Mouse (Mus musculus) retina, embryonic 14.5 days (tissue): Measurements from ENCODE around the gene Eif4a1.

Experiments
- DNase-seq: peaks from one replicate; pipeline ENCODE4 v3.0.0-alpha.2; 2015; ENCODE audit warnings: low spot score

Eif4a1 gene

GRCm38 (mm10) chr11:69679144-69679543, 6.9 kb upstream of the Eif4a1 start:
- DNase-seq, result no peak

DNA sequence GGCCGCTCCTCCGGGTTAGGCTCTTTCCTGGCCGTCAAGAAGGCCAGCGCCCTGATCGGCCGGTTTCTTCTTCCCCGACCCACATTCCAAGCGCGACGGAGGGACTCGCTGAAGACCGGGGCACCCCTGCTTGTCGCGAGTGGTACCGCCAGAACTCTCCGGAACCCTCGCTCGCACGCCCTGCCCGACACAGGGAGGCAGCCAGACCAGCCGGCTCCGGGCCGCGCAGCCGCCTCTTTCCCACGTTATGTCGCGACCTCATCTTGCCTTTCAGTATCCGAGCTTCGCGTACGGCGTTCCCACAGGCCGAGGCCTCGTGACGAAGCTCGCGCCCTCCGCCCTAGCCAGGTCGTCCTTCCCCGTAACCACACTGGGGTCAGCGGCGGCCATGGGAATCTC, 498 bp downstream of the Eif4a1 start:
- no peak for DNase-seq

DNA sequence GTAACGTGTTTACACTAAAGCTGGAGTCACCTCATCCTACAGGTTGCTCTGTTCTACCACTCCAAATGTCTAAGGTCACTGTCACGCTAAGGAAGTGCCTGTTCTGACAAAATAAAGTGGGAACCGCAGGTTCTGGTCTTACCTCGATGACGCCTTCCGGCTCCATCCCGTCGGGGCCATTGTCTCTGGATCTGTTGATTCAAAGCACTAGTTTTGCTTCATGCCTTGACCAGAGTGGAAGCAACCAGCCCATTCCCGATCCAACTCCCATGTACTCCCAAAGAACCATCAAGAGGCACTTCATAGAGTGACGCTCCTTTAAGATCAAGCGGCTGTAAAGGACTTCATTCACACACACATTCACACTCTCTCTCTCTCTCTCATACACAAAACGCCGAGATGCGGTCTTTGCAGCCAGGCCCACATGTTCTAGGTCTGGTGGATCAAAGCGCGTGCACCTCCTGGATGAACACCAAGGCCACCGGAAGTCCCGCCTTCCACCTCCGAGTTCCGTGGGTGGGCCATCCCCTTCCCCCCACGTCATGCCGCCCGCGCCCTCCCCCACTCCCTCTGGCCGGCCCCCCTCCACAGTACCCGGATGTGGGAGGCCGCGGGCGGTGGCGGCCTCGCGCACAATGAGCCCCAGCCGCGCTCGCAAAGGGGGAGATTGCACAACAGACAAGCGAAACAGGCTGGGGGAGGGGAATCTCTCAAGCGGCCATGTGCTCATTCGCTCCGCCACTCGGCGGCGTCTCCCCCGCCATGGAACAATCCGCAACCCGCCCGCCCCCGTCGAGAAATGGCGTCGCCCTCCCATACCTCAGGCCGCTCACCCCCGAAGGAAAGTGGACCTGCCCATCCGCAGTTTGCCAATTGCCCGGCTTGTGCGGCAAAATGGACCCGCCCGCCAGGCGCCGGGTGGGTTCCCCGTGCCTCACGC, 1.2 kb downstream of the Eif4a1 start:
- DNase-seq, result peak; percentile 95

GRCm38 (mm10) chr11:69666665-69667005, 5.6 kb downstream of the Eif4a1 start:
- no peak for DNase-seq

DNA sequence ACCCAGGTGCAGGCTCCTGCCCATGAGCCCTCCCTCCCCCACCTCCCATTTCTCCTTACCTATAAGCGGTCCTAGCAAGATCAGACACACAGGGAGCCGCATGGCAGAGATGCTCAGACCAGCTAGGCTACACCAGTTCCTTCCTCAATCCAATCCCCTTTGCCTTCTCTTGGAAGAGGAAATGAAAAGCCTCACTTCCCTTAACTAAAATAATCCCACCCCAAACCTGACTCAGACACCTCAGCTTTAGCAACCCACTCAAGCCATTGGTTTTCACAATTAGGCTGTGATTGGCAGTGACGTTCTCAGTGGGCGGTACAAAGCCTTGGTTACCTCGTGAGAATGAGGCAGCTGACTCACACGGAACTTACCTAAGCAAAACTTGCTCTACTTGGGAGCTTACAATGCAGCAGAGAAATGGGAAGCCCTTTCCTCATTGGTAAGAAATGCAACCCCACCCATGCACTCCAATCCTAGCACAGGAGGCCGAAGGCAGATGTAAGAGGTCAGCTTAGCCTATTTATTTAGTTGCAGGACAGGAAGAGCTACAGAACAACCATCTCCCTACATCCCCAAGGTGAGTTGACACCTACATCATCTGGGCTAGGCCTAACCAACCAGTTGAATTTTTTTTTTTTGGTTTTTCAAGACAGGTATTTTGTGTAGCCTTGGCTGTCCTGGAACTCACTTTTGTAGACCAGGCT, 6.1 kb downstream of the Eif4a1 start, which contains the start of gene Cd68:
Gene Cd68 (minus strand): TSS at position 193 of the 704 bp plus-strand sequence.
- no peak for DNase-seq

DNA sequence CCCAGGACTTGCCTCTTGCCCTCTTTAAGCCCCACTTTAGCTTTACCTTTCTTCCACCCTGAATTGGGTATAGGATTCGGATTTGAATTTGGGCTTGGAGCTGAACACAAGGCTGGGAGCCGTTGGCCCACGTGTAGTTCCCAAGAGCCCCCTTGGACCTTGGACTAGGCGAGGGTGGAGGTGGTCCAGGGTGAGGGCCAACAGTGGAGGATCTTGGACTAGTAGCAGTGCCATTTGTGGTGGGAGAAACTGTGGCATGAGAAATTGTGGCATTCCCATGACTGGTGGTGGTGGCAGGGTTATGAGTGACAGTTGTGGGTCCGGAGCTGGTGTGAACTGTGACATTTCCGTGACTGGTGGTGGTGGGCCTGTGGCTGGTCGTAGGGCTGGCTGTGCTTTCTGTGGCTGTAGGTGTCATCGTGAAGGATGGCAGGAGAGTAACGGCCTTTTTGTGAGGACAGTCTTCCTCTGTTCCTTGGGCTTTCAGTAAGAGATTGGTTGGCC, 6.7 kb downstream of the Eif4a1 start:
- DNase-seq, result no peak

DNA sequence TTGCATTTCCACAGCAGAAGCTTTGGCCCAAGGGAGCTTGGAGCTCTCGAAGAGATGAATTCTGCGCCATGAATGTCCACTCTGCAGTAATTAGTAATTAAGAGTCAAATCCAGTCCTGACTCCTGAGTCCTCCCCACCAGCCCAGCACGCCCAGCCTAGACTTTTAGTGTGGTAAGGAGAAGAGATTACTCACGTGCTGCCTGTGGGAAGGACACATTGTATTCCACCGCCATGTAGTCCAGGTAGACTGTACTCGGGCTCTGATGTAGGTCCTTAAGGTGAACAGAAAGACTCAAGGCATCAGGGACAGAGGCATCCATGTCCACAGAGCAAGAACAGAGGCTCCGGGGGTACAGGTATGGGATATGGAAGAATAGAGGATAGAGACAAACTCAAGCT, 7.4 kb downstream of the Eif4a1 start:
- DNase-seq, result no peak

DNA sequence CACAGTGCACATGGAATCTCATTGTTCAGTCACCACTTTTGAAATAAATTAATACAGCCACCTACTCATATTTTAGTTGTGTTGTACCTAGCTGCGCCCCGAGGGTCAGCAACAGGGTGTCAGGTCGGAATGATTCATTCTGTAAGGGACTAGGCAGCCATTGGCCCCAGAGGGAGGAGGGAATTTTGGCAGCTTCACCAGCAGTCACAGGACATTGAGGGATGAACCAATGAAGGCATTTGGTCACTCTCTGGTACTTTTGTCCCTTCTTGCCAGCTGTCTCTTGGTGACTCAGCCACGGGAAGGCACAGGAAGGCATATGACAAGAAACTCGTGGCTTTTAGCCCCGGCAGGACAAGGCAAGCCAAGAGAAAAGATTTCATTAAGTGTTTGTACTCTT, 8.4 kb downstream of the Eif4a1 start:
- no peak for DNase-seq

- DNase-seq, result no peak
Observed at GRCm38 (mm10) chr11:69662967-69663671, 9.1 kb downstream of the Eif4a1 start.

DNA sequence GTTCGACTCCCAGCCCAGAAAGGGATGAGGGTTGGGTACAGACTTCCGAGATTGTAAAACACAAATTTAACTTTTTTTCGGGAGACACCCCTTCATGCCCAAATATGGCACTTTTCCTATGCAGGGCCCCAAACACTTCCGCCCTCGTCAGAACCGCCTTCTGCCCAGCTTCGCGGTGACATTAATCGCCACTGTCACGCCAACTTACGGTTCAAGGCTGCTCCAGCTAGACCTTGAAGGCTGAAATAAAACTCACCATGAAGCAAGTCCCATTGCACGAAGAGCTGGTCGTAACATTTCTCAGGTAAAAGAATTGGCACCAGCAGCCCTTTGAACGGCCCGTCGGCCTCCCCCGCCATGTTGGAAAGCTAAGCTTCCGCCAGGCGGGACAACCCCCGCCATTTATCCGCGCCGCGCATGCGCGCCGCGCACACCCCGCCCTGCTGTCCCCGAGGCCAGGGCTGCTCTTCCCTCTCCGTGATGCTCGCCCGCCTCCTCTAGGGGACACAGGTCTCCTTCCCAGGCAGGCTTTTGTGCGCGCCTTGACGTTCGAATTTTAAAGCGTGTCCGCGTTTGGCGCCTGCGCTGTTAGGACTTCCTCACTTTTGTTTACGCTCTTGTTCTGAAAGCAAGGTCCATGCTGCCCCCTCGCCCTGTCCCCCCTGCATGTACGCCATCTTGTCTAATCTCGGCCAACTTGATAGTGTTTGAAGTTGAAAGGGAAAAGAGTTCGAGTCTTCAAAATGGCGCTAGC, 9.8 kb downstream of the Eif4a1 start, which contains the start of gene Mpdu1:
Gene Mpdu1 (minus strand): TSS at position 430 of the 754 bp plus-strand sequence.
- DNase-seq, result peak; percentile 95

- DNase-seq, result no peak
Observed at GRCm38 (mm10) chr11:69661221-69661881, 10.9 kb downstream of the Eif4a1 start.

GRCm38 (mm10) chr11:69657462-69657881, 14.8 kb downstream of the Eif4a1 start:
- no peak for DNase-seq

DNA sequence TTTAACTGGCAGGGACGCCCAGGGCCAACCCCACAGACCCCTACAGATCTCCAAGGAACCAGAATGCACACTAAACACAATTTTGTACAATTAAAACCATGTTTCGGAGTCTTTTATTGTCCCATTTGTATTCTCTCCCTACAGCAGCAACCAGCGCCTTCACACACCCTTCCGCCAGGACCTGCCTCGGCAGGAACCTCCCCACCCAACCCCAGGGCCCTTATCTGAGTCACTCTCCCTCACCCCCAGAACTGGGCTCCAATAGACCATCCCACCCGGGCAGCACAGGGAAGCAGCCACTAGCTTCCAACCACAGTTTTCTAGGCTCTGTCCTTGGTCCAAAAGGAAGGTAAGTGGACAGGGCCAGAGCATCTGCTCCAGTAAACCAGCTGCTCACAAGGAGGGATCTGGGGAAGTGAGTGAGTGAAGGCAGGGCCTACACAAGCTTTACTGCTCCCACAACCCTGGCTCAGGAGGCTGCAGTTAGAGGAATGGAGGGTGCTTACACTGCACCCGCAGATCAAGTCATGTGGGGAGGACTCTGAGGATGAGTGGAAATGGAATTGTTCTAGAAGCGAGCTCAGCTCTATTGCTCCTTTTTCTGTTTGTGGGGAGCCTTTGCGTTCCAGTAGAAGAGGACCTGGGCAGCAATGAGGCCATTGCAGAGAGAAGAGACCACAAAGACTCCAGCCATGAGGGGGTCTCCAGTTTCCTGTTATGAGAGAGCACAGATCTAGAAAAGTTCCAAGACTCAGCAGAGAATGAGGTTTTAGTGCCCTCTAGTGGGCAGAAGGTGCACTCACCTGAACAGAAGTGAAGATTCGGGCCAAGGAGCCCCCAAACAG, 15.4 kb downstream of the Eif4a1 start:
- DNase-seq, result peak; percentile 89

DNA sequence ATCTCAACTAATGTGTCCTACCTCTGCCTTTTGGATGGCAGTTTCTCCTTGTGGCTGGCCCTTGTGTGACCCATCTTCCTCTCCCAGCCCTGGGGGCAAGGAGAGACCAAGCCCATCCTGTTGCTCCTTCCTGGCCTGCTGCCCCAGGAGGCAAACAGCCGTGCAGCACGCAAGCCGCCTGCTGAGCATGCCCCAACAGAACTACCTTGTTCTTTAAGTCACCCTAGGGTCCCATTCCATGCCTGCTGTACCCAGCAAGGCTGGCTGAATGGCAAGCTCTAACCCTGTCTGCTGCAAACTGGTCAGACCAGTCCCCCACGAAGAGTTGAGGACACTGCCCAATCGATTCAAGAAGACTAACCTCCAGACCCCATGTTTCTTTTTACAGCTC, 16.2 kb downstream of the Eif4a1 start:
- DNase-seq, result no peak

DNA sequence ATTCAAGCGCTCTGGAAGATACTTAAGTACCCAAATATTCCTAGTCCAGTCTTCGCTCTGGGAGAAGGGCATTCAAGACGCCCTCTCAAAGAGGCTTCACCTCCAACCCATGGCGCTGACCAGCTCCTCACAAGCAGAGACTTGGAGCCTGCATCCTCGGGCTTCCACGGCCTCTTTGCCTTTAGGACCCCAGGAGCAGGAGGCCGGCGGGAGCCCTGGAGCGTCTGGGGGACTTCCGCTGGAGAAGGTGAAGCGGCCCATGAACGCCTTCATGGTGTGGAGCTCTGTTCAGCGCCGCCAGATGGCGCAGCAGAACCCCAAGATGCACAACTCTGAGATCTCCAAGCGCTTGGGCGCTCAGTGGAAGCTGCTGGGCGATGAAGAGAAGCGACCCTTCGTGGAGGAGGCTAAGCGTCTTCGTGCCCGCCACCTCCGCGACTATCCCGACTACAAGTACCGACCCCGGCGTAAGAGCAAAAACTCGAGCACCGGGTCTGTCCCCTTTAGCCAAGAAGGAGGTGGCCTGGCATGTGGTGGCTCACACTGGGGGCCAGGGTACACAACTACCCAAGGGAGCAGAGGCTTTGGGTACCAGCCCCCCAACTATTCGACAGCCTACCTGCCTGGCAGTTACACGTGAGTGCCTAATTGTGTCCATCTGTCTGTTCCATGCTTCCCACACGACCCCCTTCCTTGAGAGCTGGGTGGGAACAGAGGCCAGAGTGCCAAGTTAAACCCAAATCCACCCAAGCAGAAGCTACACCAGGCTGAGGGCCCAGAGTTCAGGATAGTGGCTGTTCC, 16.8 kb downstream of the Eif4a1 start, which contains the start of gene Sox15:
Gene Sox15 (plus strand): TSS at position 51 of the 801 bp plus-strand sequence.
- DNase-seq, result peak; percentile 89

DNA sequence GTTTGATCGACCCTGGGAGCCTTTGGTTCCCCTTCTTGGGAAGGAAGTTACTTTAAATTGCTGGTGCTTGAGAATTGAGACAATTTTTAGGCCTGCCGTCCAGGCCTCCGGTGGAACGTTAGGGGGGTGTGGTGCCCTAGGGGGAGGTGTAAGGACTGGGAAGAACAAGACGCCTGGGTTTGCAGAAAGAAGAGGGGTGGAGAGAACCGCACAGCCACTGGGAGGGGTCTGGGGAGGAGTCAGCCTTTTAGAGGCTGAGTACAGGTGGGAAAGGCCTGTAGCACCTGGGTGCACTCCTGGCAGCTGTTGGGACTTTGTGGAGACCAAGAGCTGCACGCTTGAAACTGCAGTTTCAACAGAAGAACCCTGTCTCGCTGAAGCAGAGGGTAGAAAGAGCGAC, 17.5 kb downstream of the Eif4a1 start:
- no peak for DNase-seq

DNA sequence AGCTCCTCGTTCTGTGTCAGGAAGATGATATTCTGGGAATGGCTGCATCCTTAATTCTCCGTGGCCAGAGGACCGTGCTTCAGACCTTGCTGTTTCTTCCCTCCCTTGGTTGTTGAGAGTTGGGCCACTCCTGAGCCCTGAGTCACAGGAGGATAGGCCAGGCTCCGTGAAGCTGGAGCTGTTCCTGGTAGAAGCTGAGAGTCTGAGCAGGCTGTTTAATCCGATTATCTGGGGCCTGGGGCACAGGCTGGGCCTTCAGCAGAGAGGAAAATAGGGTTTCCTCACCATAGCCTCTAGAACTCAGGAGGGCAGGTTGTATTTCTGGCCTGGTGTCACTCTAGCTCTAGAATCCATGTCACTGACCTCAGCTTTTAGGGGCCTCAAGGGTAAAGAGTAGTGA, 18.8 kb downstream of the Eif4a1 start:
- no peak for DNase-seq

- no peak for DNase-seq
Observed at GRCm38 (mm10) chr11:69645860-69646259, 26.4 kb downstream of the Eif4a1 start.

- no peak for DNase-seq
Observed at GRCm38 (mm10) chr11:69635471-69635870, 36.8 kb downstream of the Eif4a1 start.
